Mouse (Mus musculus) hindbrain, embryonic 15.5 days (tissue): ENCODE results near the gene Arl4a. TPM values are rescaled to one million over a fixed set of nuclear protein-coding genes. Genes with fewer than 3 reads are reported as not detected.

Experiments
- ATAC-seq: fragments of 200-750 bp; cut with Nextera tagmentation; 2 replicates; pipeline ENCODE4 v1.8.0; 2017; ENCODE audit warnings: low read depth, moderate number of reproducible peaks, moderate TSS enrichment; ENCODE audit not compliant: low FRiP score
- H3K27ac ChIP-seq: fragments of 300-500 bp; sonication (generic); replicated peaks from 2 replicates; pipeline ENCODE4 v1.5.1; 2015; ENCODE audit warnings: mild to moderate bottlenecking, inconsistent platforms
- H3K27me3 ChIP-seq: fragments of 300-500 bp; sonication (generic); 2 replicates; pipeline ENCODE4 v1.6.1; 2015; ENCODE audit warnings: control low read depth, inconsistent platforms
- H3K36me3 ChIP-seq: fragments of 300-500 bp; sonication (generic); 2 replicates; pipeline ENCODE4 v1.6.1; 2015; ENCODE audit warnings: control low read depth, inconsistent platforms
- H3K4me1 ChIP-seq: fragments of 300-500 bp; sonication (generic); replicated peaks from 2 replicates; pipeline ENCODE4 v1.6.1; 2015; ENCODE audit warnings: control low read depth, inconsistent platforms
- H3K4me2 ChIP-seq: fragments of 300-500 bp; sonication (generic); 2 replicates; pipeline ENCODE4 v1.6.1; 2015; ENCODE audit warnings: moderate library complexity, mild to moderate bottlenecking, inconsistent platforms
- H3K4me3 ChIP-seq: fragments of 300-500 bp; sonication (generic); 2 replicates; pipeline ENCODE4 v1.5.1; 2015; ENCODE audit warnings: mild to moderate bottlenecking, inconsistent platforms
- H3K9ac ChIP-seq: fragments of 300-500 bp; sonication (generic); 2 replicates; pipeline ENCODE4 v1.6.1; 2015; ENCODE audit warnings: inconsistent platforms
- H3K9me3 ChIP-seq: fragments of 300-500 bp; sonication (generic); 2 replicates; pipeline ENCODE4 v1.6.1; 2016; ENCODE audit warnings: control low read depth, inconsistent platforms
- WGBS: fragments of 180-500 bp; shearing (Covaris S2); methylation state at CpG from one replicate; pipeline ENCODE4 v1.1.7; 2015; 5-methylcytosine and 5-hydroxymethylcytosine counted together
- polyA plus RNA-seq: library from polyadenylated mRNA; unstranded; fragments of >200 nt; fragmentation: Nextera tagmentation; extraction: Ambion mirVana; gene quantifications from 2 replicates; pipeline ENCODE4 v1.2.1, GENCODE M21; 2015

The Arl4a gene
- polyA plus RNA-seq, 1 experiment from 2014 or later: 105 TPM

- Histone ChIP-seq H3K4me2 (no peak overlapping the region), H3K4me1 (peaks cover 3% of the 10 kb centered on the region), H3K9ac (no peak overlapping the region), H3K36me3 (0 out of 2 replicates have a peak, but pooled peaks cover 3% of the 10 kb centered on the region), H3K9me3 (no peaks in the 10 kb centered on the region), H3K27me3 (no peaks in the 10 kb centered on the region), H3K4me3 (no peak overlapping the region), H3K27ac (no peak overlapping the region)
- no peak for ATAC-seq
- WGBS: 89% methylated on average over 4 of the region's 4 CpGs
These were observed 8.6 kb downstream of the Arl4a start for GRCm38 (mm10) chr12:40029201-40029600.

DNA sequence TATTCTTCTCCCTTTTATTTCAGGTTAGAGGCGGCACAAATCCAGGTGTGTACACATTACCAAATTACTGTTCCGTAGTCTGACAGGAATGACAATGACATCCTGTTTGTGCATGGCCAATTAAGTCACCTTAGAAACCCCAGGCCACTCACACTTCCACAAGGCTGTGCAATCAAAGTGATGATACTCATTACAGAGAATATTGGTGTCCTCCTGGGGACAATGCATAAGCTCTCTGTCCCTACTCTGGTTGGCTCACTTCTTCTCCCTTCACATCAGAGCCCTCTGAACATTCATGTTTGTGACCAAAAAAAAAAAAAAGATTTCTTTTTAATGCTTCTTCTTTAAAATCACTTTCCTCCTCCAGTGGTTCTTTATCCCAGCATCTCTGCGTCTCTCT is 10.0 kb downstream of the Arl4a start:
- no peak overlapping the region for H3K27ac ChIP-seq
- no peak overlapping the region for H3K4me2 ChIP-seq
- 89% methylated on average over 3 of the region's 3 CpGs for WGBS
- no peak overlapping the region for H3K9ac ChIP-seq
- H3K9me3 ChIP-seq: no peaks in the 10 kb centered on the region
- no peaks in the 10 kb centered on the region for H3K27me3 ChIP-seq
- 0 out of 2 replicates have a peak, but pooled peaks cover 3% of the 10 kb centered on the region for H3K36me3 ChIP-seq
- no peak overlapping the region for H3K4me3 ChIP-seq
- no peak for ATAC-seq
- H3K4me1 ChIP-seq: no peaks in the 10 kb centered on the region

GRCm38 (mm10) chr12:40027444-40027843 is 10.4 kb downstream of the Arl4a start:
- Histone ChIP-seq H3K9me3 (no peaks in the 10 kb centered on the region), H3K4me2 (no peak overlapping the region), H3K36me3 (0 out of 2 replicates have a peak, but pooled peaks cover 3% of the 10 kb centered on the region), H3K4me3 (no peak overlapping the region), H3K27me3 (no peaks in the 10 kb centered on the region), H3K27ac (no peak overlapping the region), H3K9ac (no peak overlapping the region), H3K4me1 (no peaks in the 10 kb centered on the region)
- no peak for ATAC-seq
- WGBS: 90% methylated on average over 3 of the region's 3 CpGs

- no peak for ATAC-seq
- Histone ChIP-seq H3K4me2 (no peak overlapping the region), H3K36me3 (no peaks in the 10 kb centered on the region), H3K9me3 (no peaks in the 10 kb centered on the region), H3K4me1 (no peaks in the 10 kb centered on the region), H3K9ac (no peak overlapping the region), H3K4me3 (no peak overlapping the region), H3K27me3 (no peaks in the 10 kb centered on the region), H3K27ac (no peak overlapping the region)
- WGBS: 90% methylated on average over 2 of the region's 2 CpGs
These were observed 13.9 kb downstream of the Arl4a start for GRCm38 (mm10) chr12:40023918-40024317.

- H3K27ac ChIP-seq: no peak overlapping the region
- H3K4me2 ChIP-seq: no peak overlapping the region
- H3K4me3 ChIP-seq: no peak overlapping the region
- no peaks in the 10 kb centered on the region for H3K27me3 ChIP-seq
- H3K9ac ChIP-seq: no peak overlapping the region
- no peaks in the 10 kb centered on the region for H3K4me1 ChIP-seq
- no peak for ATAC-seq
- WGBS: 92% methylated on average over 3 of the region's 3 CpGs
- no peaks in the 10 kb centered on the region for H3K9me3 ChIP-seq
- H3K36me3 ChIP-seq: no peaks in the 10 kb centered on the region
These were observed 14.7 kb downstream of the Arl4a start for GRCm38 (mm10) chr12:40023014-40023642.

DNA sequence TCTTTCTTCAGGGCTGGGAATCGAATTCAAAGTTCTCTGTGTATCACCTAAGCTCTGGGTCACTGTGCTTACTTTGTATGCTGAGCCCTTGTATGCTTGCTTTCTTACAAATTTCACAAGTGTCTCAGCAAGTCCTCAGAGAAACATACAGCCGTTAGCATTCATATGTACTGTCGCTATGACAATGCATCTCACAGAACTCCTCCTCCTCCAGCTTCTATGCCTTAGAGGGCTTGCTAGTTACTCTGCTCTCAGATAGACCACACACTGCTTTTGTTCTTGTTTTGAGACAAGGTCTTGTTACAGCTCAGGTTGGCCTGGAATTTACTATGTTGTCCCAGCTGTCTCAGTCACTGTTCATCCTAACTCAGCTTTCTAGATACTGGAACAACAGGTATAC is 15.5 kb downstream of the Arl4a start:
- Histone ChIP-seq H3K9ac (no peak overlapping the region), H3K4me3 (no peak overlapping the region), H3K36me3 (no peaks in the 10 kb centered on the region), H3K9me3 (no peaks in the 10 kb centered on the region), H3K27ac (no peak overlapping the region), H3K27me3 (no peaks in the 10 kb centered on the region), H3K4me1 (no peaks in the 10 kb centered on the region), H3K4me2 (no peak overlapping the region)
- ATAC-seq: no peak
- 77% methylated on average over 3 of the region's 3 CpGs for WGBS

DNA sequence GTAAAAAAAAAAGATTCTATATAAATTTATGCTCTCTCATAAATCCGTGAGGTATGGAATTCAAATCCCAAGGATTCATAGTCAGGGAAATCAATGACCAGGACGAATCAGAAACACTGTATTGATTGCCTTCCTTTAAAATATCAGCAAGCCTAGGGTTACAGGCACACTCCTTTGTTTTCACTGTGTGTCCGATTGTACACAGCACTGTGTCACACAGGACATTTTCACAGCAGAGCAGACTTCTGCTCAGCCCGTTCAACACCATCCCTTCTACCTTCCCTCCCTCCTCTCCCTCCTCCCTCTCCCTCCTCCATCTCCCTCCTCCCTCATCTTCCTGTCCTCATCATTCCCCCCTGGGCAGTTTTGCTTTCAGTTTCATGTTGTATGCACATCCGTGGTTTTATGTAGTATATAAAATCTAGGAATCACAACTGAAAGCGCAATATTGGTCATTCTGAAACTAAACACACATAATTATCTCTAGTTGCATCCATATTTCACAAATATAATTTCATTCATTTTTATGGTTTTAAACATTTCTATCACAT is 19.8 kb downstream of the Arl4a start:
- Histone ChIP-seq H3K9me3 (no peaks in the 10 kb centered on the region), H3K27ac (no peak overlapping the region), H3K27me3 (no peaks in the 10 kb centered on the region), H3K36me3 (no peaks in the 10 kb centered on the region), H3K9ac (no peak overlapping the region), H3K4me1 (no peaks in the 10 kb centered on the region), H3K4me3 (no peak overlapping the region), H3K4me2 (no peak overlapping the region)
- WGBS: 78% methylated on average over 6 of the region's 6 CpGs
- ATAC-seq: no peak

DNA sequence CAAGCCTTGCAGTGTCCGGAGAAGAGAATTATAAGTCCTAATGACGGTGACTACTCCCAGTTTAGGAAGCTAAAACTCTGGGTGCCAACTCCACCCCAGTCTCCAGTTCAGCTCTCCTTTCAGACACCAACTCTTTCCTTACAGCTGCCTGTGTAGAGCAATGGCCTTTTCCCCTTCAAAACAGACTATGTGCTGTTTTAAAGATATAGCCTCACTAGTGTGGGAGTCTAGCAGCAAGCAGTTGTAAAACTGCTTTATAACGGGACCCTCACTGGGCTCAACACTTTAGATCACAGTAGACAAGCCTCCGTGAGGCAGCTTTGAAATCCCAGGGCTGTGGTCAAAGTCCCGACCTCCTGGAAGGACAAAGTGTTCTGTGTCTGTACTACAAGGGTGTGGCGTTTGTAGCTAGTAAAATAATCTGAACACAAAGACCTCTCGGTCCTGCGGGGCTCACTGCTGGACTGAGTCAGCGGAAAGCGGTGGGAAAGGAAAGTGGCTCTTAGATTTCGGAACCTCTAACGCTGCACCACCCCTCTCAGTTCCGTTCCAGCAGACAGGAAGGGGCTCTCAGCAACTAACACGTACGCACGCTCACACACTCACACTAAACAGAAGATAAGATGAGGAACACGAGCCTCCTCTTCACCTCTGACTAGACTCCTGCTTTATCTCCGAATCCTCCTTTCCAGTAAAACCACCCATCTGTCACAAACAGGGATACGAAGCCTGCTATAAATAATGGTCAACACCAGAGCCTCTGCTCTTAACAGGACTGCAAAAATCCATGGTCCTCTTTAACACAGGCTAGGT is 21.0 kb downstream of the Arl4a start:
- 0 out of 2 replicates have a peak overlapping the region, but pooled peaks have one; percentile 22 for H3K9ac ChIP-seq
- H3K27ac ChIP-seq: peak overlapping the region; percentile 58
- ATAC-seq: peak; percentile 78

GRCm38 (mm10) chr12:40016068-40016467 is 21.8 kb downstream of the Arl4a start:
- Histone ChIP-seq H3K4me1 (no peaks in the 10 kb centered on the region), H3K27me3 (no peaks in the 10 kb centered on the region), H3K9me3 (no peaks in the 10 kb centered on the region), H3K4me2 (no peak overlapping the region), H3K4me3 (no peak overlapping the region), H3K27ac (no peak overlapping the region), H3K9ac (no peak overlapping the region), H3K36me3 (no peaks in the 10 kb centered on the region)
- 52% methylated on average over 9 of the region's 9 CpGs for WGBS
- no peak for ATAC-seq

More for the DNA sequence above, 21.0 kb downstream of the Arl4a start:
- no peaks in the 10 kb centered on the region for H3K27me3 ChIP-seq
- H3K4me1 ChIP-seq: no peaks in the 10 kb centered on the region
- peak overlapping the region; percentile 19; the same call in 1 of the 2 replicates for H3K4me3 ChIP-seq
- H3K36me3 ChIP-seq: no peaks in the 10 kb centered on the region
- WGBS: 42% methylated on average over 19 of the region's 19 CpGs
- H3K9me3 ChIP-seq: no peaks in the 10 kb centered on the region
- peak overlapping the region; percentile 47 for H3K4me2 ChIP-seq

DNA sequence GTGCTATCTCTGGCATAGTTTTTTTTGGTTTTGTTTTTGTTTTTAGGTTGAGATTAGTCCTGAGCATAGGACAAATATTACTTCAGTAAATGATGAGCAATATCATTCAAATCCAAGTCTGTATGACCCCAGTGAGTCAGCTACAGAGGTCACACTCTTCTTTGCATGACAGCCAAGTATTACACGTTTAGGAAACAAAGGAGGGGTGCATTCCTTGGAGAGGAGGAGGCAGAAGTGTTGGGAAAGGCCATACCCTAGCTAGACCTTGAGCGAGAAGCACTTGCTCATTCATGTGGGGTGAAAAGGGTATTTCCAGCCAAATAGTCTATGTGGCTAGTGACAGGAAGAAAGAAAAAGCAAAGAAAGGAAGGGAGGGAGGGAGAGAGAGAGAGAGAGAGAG is 28.0 kb downstream of the Arl4a start:
- H3K36me3 ChIP-seq: no peaks in the 10 kb centered on the region
- no peak overlapping the region for H3K4me2 ChIP-seq
- no peak overlapping the region for H3K4me3 ChIP-seq
- 43% methylated on average over 2 of the region's 2 CpGs for WGBS
- no peaks in the 10 kb centered on the region for H3K4me1 ChIP-seq
- H3K9me3 ChIP-seq: no peaks in the 10 kb centered on the region
- H3K27ac ChIP-seq: no peak overlapping the region
- H3K27me3 ChIP-seq: no peaks in the 10 kb centered on the region
- no peak for ATAC-seq
- H3K9ac ChIP-seq: no peak overlapping the region

GRCm38 (mm10) chr12:40008459-40008858 is 29.4 kb downstream of the Arl4a start:
- Histone ChIP-seq H3K9me3 (no peaks in the 10 kb centered on the region), H3K4me1 (no peaks in the 10 kb centered on the region), H3K27ac (no peak overlapping the region), H3K4me3 (no peak overlapping the region), H3K4me2 (no peak overlapping the region), H3K36me3 (no peaks in the 10 kb centered on the region), H3K9ac (no peak overlapping the region), H3K27me3 (no peaks in the 10 kb centered on the region)
- ATAC-seq: no peak
- 73% methylated on average over 3 of the region's 3 CpGs for WGBS

DNA sequence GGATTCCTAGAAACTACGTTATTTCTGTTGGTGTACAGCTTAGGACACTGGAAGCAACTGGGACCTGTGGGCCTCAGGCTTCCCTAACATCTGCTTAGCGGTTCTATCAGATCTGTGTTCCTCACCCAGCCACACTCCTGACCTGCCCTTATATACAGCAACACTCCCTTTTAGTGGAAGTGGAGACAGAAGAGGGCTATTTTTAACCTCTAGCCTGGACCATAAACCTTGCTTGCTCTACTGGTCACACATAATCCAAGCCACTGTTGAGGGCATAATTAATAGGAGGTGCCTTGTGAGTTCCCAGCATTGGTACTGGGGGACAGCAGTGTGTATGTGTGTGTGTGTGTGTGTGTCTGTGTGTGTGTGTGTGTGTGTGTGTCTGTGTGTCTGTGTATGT is 33.1 kb downstream of the Arl4a start:
- WGBS: 75% methylated on average over 2 of the region's 2 CpGs
- H3K27ac ChIP-seq: no peak overlapping the region
- ATAC-seq: no peak
- no peaks in the 10 kb centered on the region for H3K4me1 ChIP-seq
- no peak overlapping the region for H3K4me3 ChIP-seq
- H3K4me2 ChIP-seq: no peak overlapping the region
- no peaks in the 10 kb centered on the region for H3K9me3 ChIP-seq
- no peaks in the 10 kb centered on the region for H3K36me3 ChIP-seq
- no peak overlapping the region for H3K9ac ChIP-seq
- H3K27me3 ChIP-seq: no peaks in the 10 kb centered on the region
